Mouse (Mus musculus) spleen, postnatal 0 days (tissue): ENCODE data around the gene Try10. TPM values are rescaled to one million over a fixed set of nuclear protein-coding genes. Genes with fewer than 3 reads are reported as not detected.

Source experiments
- polyA plus RNA-seq: library from polyadenylated mRNA; unstranded; fragments of >200 nt; fragmentation: Nextera tagmentation; extraction: Ambion mirVana; gene quantifications from 2 replicates; pipeline ENCODE4 v1.2.1, GENCODE M21; 2015

Gene Try10
- 10.3 and 37.8 TPM in 2 replicates for polyA plus RNA-seq

GRCm38 (mm10) chr6:41353932-41354331 lies at the start of gene Try10:
Gene Try10, plus strand, starts transcription at chr6:41354105.

GRCm38 (mm10) chr6:41316741-41317140 lies 37.2 kb upstream of the Try10 start, which contains the start of gene Try5:
Gene Try5, minus strand, starts transcription at chr6:41316841.

GRCm38 (mm10) chr6:41377578-41377977 lies 23.7 kb downstream of the Try10 start, which contains the start of gene Prss3:
Gene Prss3, minus strand, starts transcription at chr6:41377678.

DNA sequence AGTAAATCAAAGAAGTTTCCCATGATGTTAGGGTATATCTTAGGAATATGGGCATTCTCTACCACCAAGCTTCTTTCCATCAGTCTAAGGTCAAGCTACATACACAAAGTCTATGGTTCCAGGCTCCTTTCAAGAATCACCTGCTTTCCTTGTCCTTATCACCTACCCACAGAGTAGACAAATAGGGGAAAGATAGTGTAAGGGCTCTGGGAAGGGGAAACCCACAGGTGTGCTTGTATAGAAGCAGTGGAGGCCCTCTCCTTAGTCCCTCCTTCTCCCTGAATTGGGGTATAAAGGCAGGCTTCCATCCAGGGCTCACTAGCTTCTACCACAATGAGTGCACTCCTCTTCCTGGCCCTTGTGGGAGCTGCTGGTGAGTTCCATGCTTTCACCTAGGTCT lies 38.2 kb downstream of the Try10 start, which contains the start of gene Gm5771:
Gene Gm5771, plus strand, starts transcription at position 301 of the 400 bp plus-strand sequence.

Other genes with a start within 250 kb of the Try10 start
- gene Try4, start 51.8 kb upstream of the Try10 start, polyA plus RNA-seq, result 24.9 and 87.6 TPM in 2 replicates
- 54.4 and 181 TPM in 2 replicates for gene Try5, start 37.3 kb upstream of the Try10 start, polyA plus RNA-seq
- gene Prss3, start 23.6 kb downstream of the Try10 start, polyA plus RNA-seq, result 11.8 and 54.9 TPM in 2 replicates
- 18.9 and 83.1 TPM in 2 replicates for gene Gm5771, start 38.3 kb downstream of the Try10 start, polyA plus RNA-seq
- gene Gm10334, start 92.0 kb downstream of the Try10 start, polyA plus RNA-seq, result 8.0 and 40.8 TPM in 2 replicates
- gene Prss1, start 104.8 kb downstream of the Try10 start, polyA plus RNA-seq, result 20.1 and 83.0 TPM in 2 replicates
- 28.5 and 81.9 TPM in 2 replicates for gene Prss2, start 167.7 kb downstream of the Try10 start, polyA plus RNA-seq